Mouse (Mus musculus) CH12.LX (cell line): ENCODE data around the gene Best1.

ENCODE experiments used
- CTCF ChIP-seq, 2 experiments: IDR thresholded peaks in 1 of 2; conservative IDR thresholded peaks in 1 of 2; 2 replicates each; pipeline ENCODE4 v1.5.1; 2011 to 2012; ENCODE audit warnings: low read depth in 2 of 2, low read length in 2 of 2, improper control_type of control experiment in 1 of 2, inconsistent platforms in 1 of 2, mild to moderate bottlenecking in 1 of 2, moderate library complexity in 1 of 2
- E2F4 ChIP-seq: IDR thresholded peaks from 2 replicates; pipeline ENCODE4 v1.6.1; 2011; ENCODE audit warnings: low read depth, low read length, improper control_type of control experiment; ENCODE audit not compliant: insufficient replicate concordance
- EP300 ChIP-seq: IDR thresholded peaks from 2 replicates; pipeline ENCODE4 v1.6.1; 2011; ENCODE audit warnings: low read length, improper control_type of control experiment
- JUN ChIP-seq: IDR thresholded peaks from 2 replicates; pipeline ENCODE4 v1.6.1; 2011; ENCODE audit warnings: low read depth, mild to moderate bottlenecking, low read length, improper control_type of control experiment, moderate library complexity; ENCODE audit not compliant: insufficient read depth
- MAZ ChIP-seq: IDR thresholded peaks from 2 replicates; pipeline ENCODE4 v1.6.1; 2012; ENCODE audit warnings: low read depth, mild to moderate bottlenecking, inconsistent platforms, low read length, improper control_type of control experiment, moderate library complexity
- POLR2A ChIP-seq: IDR thresholded peaks from 2 replicates; pipeline ENCODE4 v1.6.1; 2011; ENCODE audit warnings: low read depth, mild to moderate bottlenecking, improper control_type of control experiment, low read length
- SIN3A ChIP-seq: IDR thresholded peaks from 2 replicates; pipeline ENCODE4 v1.6.1; 2012; ENCODE audit warnings: low read length, improper control_type of control experiment, inconsistent platforms
- TBP ChIP-seq: conservative IDR thresholded peaks from 2 replicates; pipeline ENCODE4 v1.6.1; 2011; ENCODE audit warnings: low read depth, low read length, improper control_type of control experiment
- USF1 ChIP-seq: IDR thresholded peaks from 2 replicates; pipeline ENCODE4 v1.6.1; 2014; ENCODE audit warnings: low read depth, mild to moderate bottlenecking, inconsistent platforms, low read length, improper control_type of control experiment
- USF2 ChIP-seq: conservative IDR thresholded peaks from 2 replicates; pipeline ENCODE4 v1.6.1; 2011; ENCODE audit warnings: low read depth, low read length, improper control_type of control experiment

GRCm38 (mm10) chr19:10011408-10011807, 10.0 kb upstream of the Best1 start:
- TF ChIP-seq E2F4 (no peak), TBP (no peak), USF1 (no peak), CTCF (conservative IDR thresholded peaks at IDR 0.05 in 1 of 2, IDR thresholded peaks at IDR 0.05 in 1 of 2; ENCODE audit: low read depth in 2 of 2, low read length in 2 of 2) (no peak), USF2 (no peak), MAZ (no peak), JUN (no peak), EP300 (no peak), SIN3A (no peak), POLR2A (no peak)
